Mouse (Mus musculus) lung, postnatal 10 days (tissue): ENCODE data around the gene Misp.

Experiments used
- DNase-seq: peaks from one replicate; pipeline ENCODE4 v3.0.0; 2021

Misp gene

GRCm38 (mm10) chr10:79820782-79821181 is at the start of gene Misp:
Misp (plus strand) TSS chr10:79820989.
- DNase-seq = no peak

- no peak for DNase-seq
These were observed 48.5 kb upstream of the Misp start for GRCm38 (mm10) chr10:79772320-79772719.

- DNase-seq = no peak
These were observed 47.6 kb upstream of the Misp start for GRCm38 (mm10) chr10:79773208-79773607.

- no peak for DNase-seq
These were observed 46.1 kb upstream of the Misp start for GRCm38 (mm10) chr10:79774486-79775279.

- peak; percentile 61 for DNase-seq
These were observed 43.7 kb upstream of the Misp start, which contains the start of gene Fstl3 for GRCm38 (mm10) chr10:79777103-79777531. Fstl3 (plus strand) TSS chr10:79777272.

GRCm38 (mm10) chr10:79778006-79778405 is 42.8 kb upstream of the Misp start:
- DNase-seq = peak; percentile 87

GRCm38 (mm10) chr10:79779193-79779592 is 41.6 kb upstream of the Misp start:
- DNase-seq = no peak

- DNase-seq = peak; percentile 98
These were observed 40.8 kb upstream of the Misp start for GRCm38 (mm10) chr10:79779784-79780663.

GRCm38 (mm10) chr10:79780664-79781015 is 40.1 kb upstream of the Misp start:
- DNase-seq = peak; percentile 88

- no peak for DNase-seq
These were observed 39.6 kb upstream of the Misp start for GRCm38 (mm10) chr10:79781139-79781538.

- no peak for DNase-seq
These were observed 38.8 kb upstream of the Misp start for GRCm38 (mm10) chr10:79781956-79782355.

- peak; percentile 52 for DNase-seq
These were observed 37.7 kb upstream of the Misp start for GRCm38 (mm10) chr10:79783050-79783449.

- peak; percentile 57 for DNase-seq
These were observed 36.6 kb upstream of the Misp start for GRCm38 (mm10) chr10:79783920-79784800.

- peak; percentile 88 for DNase-seq
These were observed 32.2 kb upstream of the Misp start for GRCm38 (mm10) chr10:79788386-79789158.

GRCm38 (mm10) chr10:79789581-79789980 is 31.2 kb upstream of the Misp start:
- no peak for DNase-seq

GRCm38 (mm10) chr10:79790861-79791260 is 29.9 kb upstream of the Misp start, which contains the start of gene Prss57:
Prss57 (minus strand) TSS chr10:79790961.
- DNase-seq = no peak

GRCm38 (mm10) chr10:79792339-79793040 is 28.3 kb upstream of the Misp start:
- DNase-seq = no peak

GRCm38 (mm10) chr10:79793051-79793737 is 27.6 kb upstream of the Misp start, which contains the start of gene Palm:
Palm (plus strand) TSS chr10:79793572.
- peak; percentile 82 for DNase-seq

GRCm38 (mm10) chr10:79793738-79794490 is 26.9 kb upstream of the Misp start:
- DNase-seq = no peak

GRCm38 (mm10) chr10:79794491-79794931 is 26.3 kb upstream of the Misp start:
- DNase-seq = peak; percentile 92
